Mouse (Mus musculus) inflammation-experienced regulatory T-cells (primary cell): Measurements from ENCODE around the gene Radil. TPM values are rescaled to one million over a fixed set of nuclear protein-coding genes. Genes with fewer than 3 reads are reported as not detected.

ENCODE experiments used
- polyA plus RNA-seq, 2 experiments: library from polyadenylated mRNA; unstranded; fragments of 100-300 nt; shearing (Covaris generic); gene quantifications; one replicate each; pipeline ENCODE4 v1.2.1; 2017

Radil gene
- polyA plus RNA-seq = under 1 TPM; 0.31 to 0.40 TPM

GRCm38 (mm10) chr5:142550706-142551652 is at the start of gene Radil:
TSS of gene Radil (minus strand) at chr5:142551098.

GRCm38 (mm10) chr5:142529915-142530314 is 21.0 kb downstream of the Radil start, which contains the start of gene Papolb:
TSS of gene Papolb (minus strand) at chr5:142530076.

GRCm38 (mm10) chr5:142463461-142464454 is 87.1 kb downstream of the Radil start, which contains the start of gene Ap5z1:
TSS of gene Ap5z1 (plus strand) at chr5:142463944.

Other genes starting within 250 kb of the Radil start
- gene Foxk1, start 149.6 kb downstream of the Radil start, polyA plus RNA-seq = 10 to 100 TPM; 12.8 to 17.1 TPM
- 10 to 100 TPM; 33.6 to 36.2 TPM for gene Ap5z1, start 87.2 kb downstream of the Radil start, polyA plus RNA-seq
- under 1 TPM in 1 of 2 experiments, not detected in 1; 0.13 TPM for gene Papolb, start 21.0 kb downstream of the Radil start, polyA plus RNA-seq
- gene Mmd2, start 57.7 kb upstream of the Radil start, polyA plus RNA-seq = under 1 TPM in 1 of 2 experiments, not detected in 1; 0.24 TPM
- 10 to 100 TPM; 40.1 to 47.2 TPM for gene Wipi2, start 76.6 kb upstream of the Radil start, polyA plus RNA-seq
- 1 to 10 TPM; 1.6 to 2.2 TPM for gene Slc29a4, start 141.4 kb upstream of the Radil start, polyA plus RNA-seq